Mouse (Mus musculus) adrenal gland, postnatal 4 days (tissue): ENCODE data around the gene Traf3ip3. TPM values are rescaled to one million over a fixed set of nuclear protein-coding genes. Genes with fewer than 3 reads are reported as not detected.

ENCODE experiments used
- DNase-seq, 2 experiments: peaks; one replicate each; pipeline ENCODE4 v3.0.0; 2021 to 2022; ENCODE audit warnings: low spot score in 2 of 2, mixed read lengths in 2 of 2
- total RNA-seq, 2 experiments: library from RNA; stranded (reverse); gene quantifications; 2 replicates each; pipeline ENCODE4 v1.2.3; 2021

The Traf3ip3 gene
- total RNA-seq, 2 experiments from 2014 or later = 3.5 to 7.7 TPM

GRCm38 (mm10) chr1:193129786-193130455 lies 71.6 kb downstream of the Traf3ip3 start, which contains the start of gene Diexf:
Gene Diexf (minus strand): TSS chr1:193130272.
- peak; percentile 89 to 96 for DNase-seq

GRCm38 (mm10) chr1:193129321-193129720 lies 72.2 kb downstream of the Traf3ip3 start:
- DNase-seq = no peak

- no peak for DNase-seq
Observed at GRCm38 (mm10) chr1:193128055-193128454, 73.4 kb downstream of the Traf3ip3 start.

GRCm38 (mm10) chr1:193125835-193126234 lies 75.7 kb downstream of the Traf3ip3 start:
- no peak for DNase-seq

Other genes starting within 250 kb of the Traf3ip3 start
- gene Syt14, start 165.9 kb downstream of the Traf3ip3 start, total RNA-seq = 10 to 100 TPM in 1 of 2 experiments, 1 to 10 TPM in 1; 9.9 to 10.6 TPM
- gene Diexf, start 71.4 kb downstream of the Traf3ip3 start, total RNA-seq = 10 to 100 TPM; 18.1 to 19.9 TPM
- 1 to 10 TPM; 3.6 to 4.7 TPM for gene Irf6, start 48.6 kb downstream of the Traf3ip3 start, total RNA-seq
- 1 to 10 TPM; 4.8 to 5.7 TPM for gene A130010J15Rik, start 33.7 kb downstream of the Traf3ip3 start, total RNA-seq
- gene Lamb3, start 6.0 kb upstream of the Traf3ip3 start, total RNA-seq = 1 to 10 TPM; 1.4 to 1.7 TPM
- gene Hsd11b1, start 62.4 kb upstream of the Traf3ip3 start, total RNA-seq = 10 to 100 TPM in 1 of 2 experiments, 1 to 10 TPM in 1; 7.0 to 40.0 TPM
- gene G0s2, start 71.5 kb upstream of the Traf3ip3 start, total RNA-seq = 10 to 100 TPM; 68.2 to 71.5 TPM
- gene Camk1g, start 168.6 kb upstream of the Traf3ip3 start, total RNA-seq = 1 to 10 TPM; 1.8 to 3.6 TPM